Mouse (Mus musculus) hindbrain, embryonic 10.5 days (tissue): Measurements from ENCODE around the gene Lpar1. TPM values are rescaled to one million over a fixed set of nuclear protein-coding genes. Genes with fewer than 3 reads are reported as not detected.
A peak's percentile ranks its signal among the peaks of the same experiment; 100 is the strongest.

Experiments
- DNase-seq: peaks from one replicate; pipeline ENCODE4 v3.0.0-alpha.2; 2017; ENCODE audit warnings: low spot score
- H3K27ac ChIP-seq: fragments of 300-500 bp; sonication (generic); 2 replicates; pipeline ENCODE4 v1.5.1; 2016; ENCODE audit warnings: mild to moderate bottlenecking, moderate library complexity
- H3K27me3 ChIP-seq: fragments of 300-500 bp; sonication (generic); 2 replicates; pipeline ENCODE4 v1.6.1; 2016; ENCODE audit warnings: mild to moderate bottlenecking; ENCODE audit not compliant: poor library complexity, insufficient read depth, severe bottlenecking
- H3K36me3 ChIP-seq: fragments of 300-500 bp; sonication (generic); 2 replicates; pipeline ENCODE4 v1.6.1; 2016; ENCODE audit warnings: mild to moderate bottlenecking, moderate library complexity
- H3K4me1 ChIP-seq: fragments of 300-500 bp; sonication (generic); replicated peaks from 2 replicates; pipeline ENCODE4 v1.6.1; 2016; ENCODE audit warnings: mild to moderate bottlenecking
- H3K4me3 ChIP-seq: fragments of 300-500 bp; sonication (generic); 2 replicates; pipeline ENCODE4 v1.5.1; 2016; ENCODE audit warnings: mild to moderate bottlenecking, moderate library complexity
- H3K9me3 ChIP-seq: fragments of 300-500 bp; sonication (generic); 2 replicates; pipeline ENCODE4 v1.6.1; 2016; ENCODE audit warnings: mild to moderate bottlenecking, moderate library complexity
- WGBS: fragments of 180-500 bp; shearing (Covaris S2); methylation state at CpG from one replicate; pipeline ENCODE4 v1.1.7; 2016; 5-methylcytosine and 5-hydroxymethylcytosine counted together
- polyA plus RNA-seq: library from polyadenylated mRNA; unstranded; fragments of >200 nt; fragmentation: Nextera tagmentation; extraction: Ambion mirVana; gene quantifications from 2 replicates; pipeline ENCODE4 v1.2.1, GENCODE M21; 2016

The Lpar1 gene
- polyA plus RNA-seq, 1 experiment from 2014 or later: 46.1 TPM

DNA sequence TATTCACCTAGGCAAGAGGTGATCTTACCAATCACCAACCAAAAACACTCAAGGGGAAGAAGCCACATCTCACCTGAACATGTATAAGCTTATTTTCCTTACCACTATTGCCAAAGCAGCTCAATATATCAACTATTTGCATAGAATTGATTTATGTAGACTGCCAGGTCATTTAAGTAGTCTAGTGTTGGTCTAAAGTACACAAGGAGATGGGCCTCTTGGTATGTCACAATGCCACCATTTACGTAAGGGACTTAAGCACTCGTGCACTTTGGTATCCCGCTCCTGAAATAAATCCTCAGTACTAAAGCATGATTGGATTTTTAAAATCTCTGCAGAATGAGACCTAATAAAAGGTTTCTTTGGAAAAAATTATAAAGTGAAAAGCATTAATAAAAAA is 12.9 kb downstream of the Lpar1 start:
- H3K27ac ChIP-seq: no peak overlapping the region
- 96% methylated on average over 3 of the region's 3 CpGs for WGBS
- H3K36me3 ChIP-seq: peaks cover 19% of the 10 kb centered on the region; the same call in 1 of the 2 replicates
- DNase-seq: no peak
- H3K4me1 ChIP-seq: peaks cover 5% of the 10 kb centered on the region
- peaks cover 6% of the 10 kb centered on the region; the same call in 1 of the 2 replicates for H3K9me3 ChIP-seq
- no peaks in the 10 kb centered on the region for H3K27me3 ChIP-seq
- no peak overlapping the region for H3K4me3 ChIP-seq

DNA sequence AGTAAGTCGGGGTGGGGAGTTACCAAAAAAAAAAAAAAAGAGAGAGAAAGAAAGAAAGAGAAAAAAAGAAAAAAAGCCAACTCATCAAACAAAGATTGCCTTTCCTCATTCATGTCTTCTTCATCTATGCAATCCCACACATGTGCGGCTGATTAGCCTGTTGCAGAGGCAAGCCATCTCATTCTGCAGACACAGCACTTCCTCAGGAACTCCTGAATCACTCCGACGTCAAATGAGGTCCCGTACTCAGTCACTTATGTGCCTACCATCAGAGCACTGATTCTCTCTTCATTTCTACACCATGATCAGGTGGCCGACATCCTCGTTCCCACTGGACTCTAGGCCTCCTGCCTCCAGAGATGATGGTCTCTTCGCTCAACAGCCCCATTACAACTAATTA is 13.3 kb downstream of the Lpar1 start:
- WGBS: 81% methylated on average over 8 of the region's 8 CpGs
- no peak overlapping the region for H3K27ac ChIP-seq

DNA sequence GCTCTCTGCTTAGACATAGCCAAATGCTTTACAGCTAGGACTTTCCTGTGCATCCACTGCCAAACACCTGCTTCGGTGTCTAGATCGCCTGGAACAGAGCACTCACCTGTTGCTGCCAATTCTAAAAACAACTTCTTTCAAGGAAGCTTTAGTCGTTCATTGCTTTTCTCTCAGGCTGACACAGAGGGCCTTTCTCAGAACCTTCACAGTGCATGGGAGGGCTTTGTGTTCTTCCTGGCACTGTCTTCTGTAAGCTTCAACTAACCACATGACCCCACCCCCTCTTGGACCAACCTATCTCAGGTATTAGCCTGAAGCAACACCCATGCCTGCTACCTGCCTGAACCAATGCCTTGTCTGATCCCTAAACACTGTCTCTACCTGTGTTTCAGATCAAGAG is 15.0 kb downstream of the Lpar1 start:
- 87% methylated on average over 3 of the region's 3 CpGs for WGBS
- H3K27me3 ChIP-seq: no peaks in the 10 kb centered on the region
- DNase-seq: no peak
- H3K4me1 ChIP-seq: peaks cover 14% of the 10 kb centered on the region
- H3K36me3 ChIP-seq: peaks cover 19% of the 10 kb centered on the region; the same call in 1 of the 2 replicates
- peaks cover 6% of the 10 kb centered on the region; the same call in 1 of the 2 replicates for H3K9me3 ChIP-seq
- no peak overlapping the region for H3K4me3 ChIP-seq
- H3K27ac ChIP-seq: no peak overlapping the region

More for the DNA sequence above, 13.3 kb downstream of the Lpar1 start:
- Histone ChIP-seq H3K27me3 (no peaks in the 10 kb centered on the region), H3K4me1 (peaks cover under 1% of the 10 kb centered on the region; the same call in 1 of the 2 replicates), H3K9me3 (peaks cover 6% of the 10 kb centered on the region; the same call in 1 of the 2 replicates), H3K4me3 (no peak overlapping the region), H3K36me3 (peaks cover 19% of the 10 kb centered on the region; the same call in 1 of the 2 replicates)
- no peak for DNase-seq

DNA sequence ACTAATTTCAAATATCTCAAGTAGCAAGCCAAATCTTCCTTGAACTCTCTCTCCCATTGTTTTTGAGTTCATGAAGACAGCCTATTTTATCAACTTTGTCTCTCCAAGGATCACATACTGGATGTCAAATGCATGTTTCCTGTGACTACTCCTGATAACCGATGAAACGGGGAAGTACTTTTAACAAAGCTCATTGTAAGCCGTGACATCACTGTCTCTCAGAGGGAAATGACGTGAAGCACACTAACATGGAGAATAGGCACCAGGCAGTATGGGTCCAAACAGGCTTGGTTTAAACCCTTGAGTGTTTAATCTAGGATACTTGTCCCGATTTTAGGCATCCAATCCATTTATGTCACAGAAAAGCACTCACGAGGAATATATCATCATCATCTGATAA is 17.9 kb downstream of the Lpar1 start:
- DNase-seq: no peak
- Histone ChIP-seq H3K9me3 (peaks cover 6% of the 10 kb centered on the region; the same call in 1 of the 2 replicates), H3K4me1 (peaks cover 19% of the 10 kb centered on the region), H3K27me3 (no peaks in the 10 kb centered on the region), H3K4me3 (no peak overlapping the region), H3K36me3 (peaks cover 15% of the 10 kb centered on the region; the same call in 1 of the 2 replicates), H3K27ac (no peak overlapping the region)
- 90% methylated on average over 6 of the region's 6 CpGs for WGBS

DNA sequence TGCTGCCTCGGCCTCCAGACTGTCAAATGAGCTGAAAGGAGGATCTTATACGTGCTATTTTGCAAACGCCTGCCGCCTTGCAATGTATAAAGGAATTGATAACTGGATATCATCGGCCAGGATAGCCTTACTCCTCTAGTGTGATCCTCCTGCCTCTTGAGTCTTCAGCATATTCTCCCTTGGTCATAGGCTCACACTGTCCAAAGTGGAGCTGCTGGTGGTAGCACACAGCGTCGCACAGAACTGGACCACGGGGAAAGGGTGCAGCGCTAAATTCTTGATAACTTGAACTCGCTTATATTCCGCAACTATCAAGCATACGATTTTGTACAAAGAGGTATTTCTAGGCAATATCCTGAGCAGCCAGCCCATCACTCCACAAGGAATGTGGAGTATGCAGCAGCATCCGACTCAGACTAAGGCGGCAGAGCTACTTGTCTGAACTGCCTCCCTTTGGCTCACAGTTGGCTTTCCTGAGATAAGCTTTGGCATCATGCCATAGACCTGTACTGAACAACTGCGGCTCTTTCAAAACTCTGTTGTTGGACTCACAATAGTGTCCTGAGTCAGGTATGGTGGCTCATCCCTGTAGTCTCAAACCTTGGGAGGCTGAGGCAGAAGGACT is 18.9 kb downstream of the Lpar1 start:
- H3K36me3 ChIP-seq: peaks cover 15% of the 10 kb centered on the region; the same call in 1 of the 2 replicates
- 90% methylated on average over 15 of the region's 15 CpGs for WGBS
- peaks cover 6% of the 10 kb centered on the region; the same call in 1 of the 2 replicates for H3K9me3 ChIP-seq
- no peak overlapping the region for H3K27ac ChIP-seq
- DNase-seq: no peak
- no peak overlapping the region for H3K4me3 ChIP-seq
- H3K4me1 ChIP-seq: peaks cover 19% of the 10 kb centered on the region
- H3K27me3 ChIP-seq: no peaks in the 10 kb centered on the region

DNA sequence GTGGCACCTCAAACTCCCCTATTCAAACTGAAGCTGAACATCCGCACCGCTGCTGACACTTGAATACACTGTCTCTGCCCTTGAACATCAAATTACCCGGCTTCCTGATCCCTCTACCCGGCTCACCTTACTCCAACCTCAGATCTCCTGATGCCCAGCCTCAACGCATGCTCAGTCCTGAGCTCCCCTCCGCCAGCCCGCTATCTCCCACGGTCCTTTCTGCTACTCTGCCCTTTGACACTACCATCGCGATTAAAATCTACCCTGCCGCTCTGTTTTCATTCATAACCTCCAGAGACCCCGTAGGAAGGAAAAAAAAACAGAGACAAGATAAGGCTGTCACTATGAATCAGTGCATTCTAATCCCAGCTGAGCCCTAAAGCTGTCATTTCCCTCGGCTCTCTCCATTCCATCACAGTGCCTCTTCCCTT is 19.5 kb downstream of the Lpar1 start:
- peaks cover 15% of the 10 kb centered on the region; the same call in 1 of the 2 replicates for H3K36me3 ChIP-seq
- H3K9me3 ChIP-seq: peaks cover 6% of the 10 kb centered on the region; the same call in 1 of the 2 replicates
- WGBS: 29% methylated on average over 13 of the region's 13 CpGs
- DNase-seq: peak; percentile 25
- H3K27ac ChIP-seq: no peak overlapping the region
- H3K4me1 ChIP-seq: peaks cover 19% of the 10 kb centered on the region
- no peak overlapping the region for H3K4me3 ChIP-seq
- H3K27me3 ChIP-seq: no peaks in the 10 kb centered on the region

DNA sequence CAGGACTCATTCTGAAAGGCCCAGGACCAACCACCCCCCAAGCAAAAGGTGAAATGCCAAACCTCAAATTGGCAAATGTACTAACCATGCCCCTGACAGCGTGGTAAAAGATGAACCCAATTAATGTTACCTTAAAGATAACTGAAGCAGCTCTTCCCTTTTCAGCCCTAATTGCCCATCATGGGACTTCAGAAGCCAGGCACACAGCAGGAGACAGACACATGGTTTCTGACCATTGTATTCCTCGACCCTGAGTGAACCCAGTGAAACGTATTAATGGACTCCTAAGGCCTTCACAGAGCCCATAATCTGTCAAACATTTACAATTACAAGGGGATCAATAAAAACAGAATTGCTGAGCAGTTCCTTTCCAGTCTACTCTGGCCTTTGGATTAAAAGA is 20.2 kb downstream of the Lpar1 start:
- Histone ChIP-seq H3K4me3 (no peak overlapping the region), H3K36me3 (peaks cover 10% of the 10 kb centered on the region; the same call in 1 of the 2 replicates), H3K4me1 (peaks cover 19% of the 10 kb centered on the region), H3K27me3 (no peaks in the 10 kb centered on the region), H3K27ac (no peak overlapping the region), H3K9me3 (peaks cover 6% of the 10 kb centered on the region; the same call in 1 of the 2 replicates)
- WGBS: 20% methylated on average over 3 of the region's 3 CpGs
- no peak for DNase-seq

DNA sequence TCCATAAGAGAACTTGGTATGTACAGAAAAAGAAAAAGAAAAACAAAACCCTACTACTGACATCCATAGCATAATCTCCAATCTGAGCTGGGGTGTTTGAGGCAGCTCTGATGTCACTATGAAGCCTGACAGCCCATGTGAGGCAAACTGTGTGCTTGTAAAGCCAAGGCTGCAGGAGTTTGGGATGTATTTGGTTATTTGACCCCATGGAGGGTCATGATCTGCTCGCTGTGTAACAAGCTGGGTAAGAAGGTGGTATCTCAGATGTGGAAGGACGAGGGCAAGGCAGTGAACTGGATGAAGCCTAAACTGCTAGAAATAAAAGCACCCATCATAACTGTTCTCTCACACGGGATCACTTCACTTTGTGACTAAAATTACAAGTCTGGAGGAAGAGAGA is 21.4 kb downstream of the Lpar1 start:
- peaks cover 3% of the 10 kb centered on the region; the same call in 1 of the 2 replicates for H3K9me3 ChIP-seq
- no peaks in the 10 kb centered on the region for H3K27me3 ChIP-seq
- no peak overlapping the region for H3K4me3 ChIP-seq
- H3K36me3 ChIP-seq: 0 out of 2 replicates have a peak, but pooled peaks cover 2% of the 10 kb centered on the region
- no peak for DNase-seq
- WGBS: 62% methylated on average over 3 of the region's 3 CpGs
- H3K4me1 ChIP-seq: peaks cover 19% of the 10 kb centered on the region
- no peak overlapping the region for H3K27ac ChIP-seq

DNA sequence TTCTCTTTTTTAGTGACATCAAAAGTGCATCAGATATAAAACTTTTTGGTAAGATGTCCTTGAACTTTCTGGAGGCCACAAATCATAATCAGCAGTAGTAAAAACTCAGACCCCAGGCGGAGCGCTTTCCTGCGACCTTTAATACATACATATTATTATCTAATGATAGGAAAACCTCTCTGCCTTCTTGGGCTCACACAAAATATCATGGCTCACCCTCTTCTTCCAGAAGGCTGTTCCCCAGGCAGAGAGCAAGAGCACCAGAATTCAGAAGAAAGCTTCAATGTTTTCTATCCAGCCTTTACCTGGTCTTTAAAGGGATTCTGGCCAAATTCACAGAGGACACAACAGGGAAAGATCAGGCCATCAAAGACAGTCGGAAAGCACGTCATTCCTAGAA is 23.0 kb downstream of the Lpar1 start:
- no peaks in the 10 kb centered on the region for H3K9me3 ChIP-seq
- H3K27ac ChIP-seq: no peak overlapping the region
- no peaks in the 10 kb centered on the region for H3K27me3 ChIP-seq
- no peak overlapping the region for H3K4me3 ChIP-seq
- DNase-seq: no peak
- no peaks in the 10 kb centered on the region for H3K36me3 ChIP-seq
- peaks cover 19% of the 10 kb centered on the region for H3K4me1 ChIP-seq
- 82% methylated on average over 5 of the region's 5 CpGs for WGBS

DNA sequence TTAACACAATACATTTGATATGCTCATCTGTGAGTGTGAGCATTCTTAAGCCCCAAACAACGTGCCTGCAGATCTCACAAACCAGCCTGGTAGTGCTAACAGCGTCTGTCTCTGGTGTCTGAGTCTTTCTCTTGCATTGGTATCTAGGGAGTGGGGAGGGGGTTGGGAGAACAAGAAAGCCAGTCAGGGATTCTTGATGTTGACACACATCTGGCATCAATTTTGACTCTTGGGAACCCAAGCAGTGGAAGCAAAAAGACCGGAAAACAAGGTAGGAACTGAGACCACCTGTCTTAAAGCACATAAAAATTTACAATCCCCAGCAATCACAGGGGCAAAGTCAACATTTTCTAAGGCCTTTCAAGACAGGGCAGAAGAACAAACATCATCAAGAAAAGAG is 23.4 kb downstream of the Lpar1 start:
- DNase-seq: no peak
- H3K9me3 ChIP-seq: no peaks in the 10 kb centered on the region
- WGBS: 47% methylated on average over 3 of the region's 3 CpGs
- no peak overlapping the region for H3K27ac ChIP-seq
- peaks cover 19% of the 10 kb centered on the region for H3K4me1 ChIP-seq
- no peaks in the 10 kb centered on the region for H3K36me3 ChIP-seq
- H3K27me3 ChIP-seq: no peaks in the 10 kb centered on the region
- H3K4me3 ChIP-seq: no peak overlapping the region

DNA sequence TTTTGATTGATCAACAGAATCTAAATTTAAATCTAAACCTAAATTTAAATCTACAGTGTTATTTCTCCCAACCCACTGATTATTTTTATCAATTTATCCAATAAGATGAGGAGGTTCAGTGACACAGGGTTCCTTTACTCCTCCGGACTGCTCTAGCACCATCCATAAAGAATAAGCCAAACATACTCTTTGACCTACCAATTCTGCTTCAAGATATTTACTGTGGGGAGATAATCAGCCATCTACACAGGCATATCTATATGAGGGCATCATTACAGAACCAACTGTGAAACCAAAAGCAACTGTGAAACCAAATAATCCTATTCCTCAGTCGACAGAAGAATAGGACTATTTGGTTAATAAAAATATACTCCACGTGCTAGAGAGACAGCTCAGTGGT is 25.8 kb downstream of the Lpar1 start:
- Histone ChIP-seq H3K4me3 (no peak overlapping the region), H3K27ac (no peak overlapping the region), H3K36me3 (no peaks in the 10 kb centered on the region), H3K27me3 (no peaks in the 10 kb centered on the region), H3K4me1 (no peaks in the 10 kb centered on the region), H3K9me3 (no peaks in the 10 kb centered on the region)
- DNase-seq: no peak
- WGBS: 87% methylated on average over 3 of the region's 3 CpGs

DNA sequence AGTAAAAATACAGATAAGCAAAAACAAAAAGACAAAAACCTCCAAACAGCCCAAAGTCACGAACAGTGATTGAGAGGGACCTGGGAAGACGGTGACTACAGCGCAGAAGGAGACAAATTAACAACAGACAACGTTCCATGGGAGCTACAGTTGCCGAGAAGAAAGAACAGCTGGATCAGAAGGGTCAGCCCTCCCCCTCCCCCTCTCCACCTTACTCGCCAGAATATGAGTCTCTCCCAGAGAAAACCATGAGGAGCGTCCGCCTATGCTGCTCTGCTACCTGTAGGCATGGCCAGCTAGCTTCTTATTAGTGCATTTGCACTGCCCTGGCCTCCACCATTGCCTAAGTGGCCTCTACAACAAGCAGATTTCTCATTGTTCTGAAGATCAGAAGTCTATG is 32.6 kb downstream of the Lpar1 start:
- 64% methylated on average over 8 of the region's 8 CpGs for WGBS
- Histone ChIP-seq H3K27ac (no peak overlapping the region), H3K4me3 (no peak overlapping the region), H3K36me3 (no peaks in the 10 kb centered on the region), H3K4me1 (peaks cover 6% of the 10 kb centered on the region), H3K27me3 (no peaks in the 10 kb centered on the region), H3K9me3 (no peaks in the 10 kb centered on the region)
- peak; percentile 25 for DNase-seq

DNA sequence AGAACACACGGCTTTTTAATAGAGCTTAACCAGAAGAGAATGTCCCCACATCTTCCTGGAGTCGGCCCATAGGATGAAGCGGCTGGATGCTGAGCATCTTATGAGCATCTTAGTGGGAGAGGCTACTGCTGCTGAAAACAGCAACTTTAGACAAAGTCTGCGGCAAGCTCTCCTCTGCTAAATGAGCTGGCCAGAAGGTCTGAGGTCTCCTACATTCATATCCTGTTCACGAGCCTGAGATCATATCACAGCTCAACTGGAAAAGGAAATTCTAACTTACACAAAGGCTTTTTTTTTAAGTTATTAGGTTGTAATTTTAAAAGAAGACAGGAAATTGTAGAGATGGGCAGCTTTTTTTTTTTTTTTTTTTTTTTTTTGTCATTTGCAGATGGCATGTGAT is 33.2 kb downstream of the Lpar1 start:
- WGBS: 78% methylated on average over 5 of the region's 5 CpGs
- DNase-seq: no peak
- Histone ChIP-seq H3K9me3 (no peaks in the 10 kb centered on the region), H3K27ac (no peak overlapping the region), H3K27me3 (no peaks in the 10 kb centered on the region), H3K36me3 (no peaks in the 10 kb centered on the region), H3K4me3 (no peak overlapping the region), H3K4me1 (peaks cover 6% of the 10 kb centered on the region)
